Mouse (Mus musculus) T-cell, adult 2 months (primary cell): ENCODE data around the gene AC134908.4.

Experiments used
- DNase-seq: peaks from one replicate; pipeline ENCODE4 v3.0.0; 2022; ENCODE audit warnings: low spot score

Gene AC134908.4

GRCm38 (mm10) chr17:25795609-25796092 is at the start of gene AC134908.4:
Gene AC134908.4, minus strand, starts transcription at chr17:25795659.
- no peak for DNase-seq

DNA sequence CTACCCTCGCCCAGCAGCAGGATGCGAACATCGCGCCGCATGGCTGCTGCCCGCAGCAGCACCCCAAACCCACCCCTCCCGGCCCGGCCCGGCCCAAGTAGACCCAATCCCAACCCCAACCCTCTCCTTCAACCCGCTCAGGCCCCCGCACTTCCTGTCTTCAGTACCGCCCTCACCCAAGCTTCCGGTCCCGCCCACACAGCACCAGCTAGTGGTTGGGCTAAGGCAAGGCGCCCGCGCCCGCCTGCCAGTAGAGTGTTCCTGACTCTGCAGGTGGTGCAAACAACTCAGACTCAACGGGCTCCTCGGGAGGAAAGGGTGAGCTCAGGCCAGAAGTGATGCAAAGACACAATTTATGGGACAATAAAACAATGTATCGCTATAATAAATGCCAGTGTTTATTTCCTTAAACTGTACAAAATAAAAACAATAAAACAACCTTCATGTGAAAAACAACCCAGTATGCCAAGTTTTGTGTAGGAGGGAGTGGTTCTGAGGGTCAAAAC is 49.0 kb upstream of the AC134908.4 start, which contains the start of gene Rhot2:
Rhot2 (minus strand) TSS at position 456 of the 506 bp plus-strand sequence.
- peak; percentile 97 for DNase-seq

- no peak for DNase-seq
These were observed 48.4 kb upstream of the AC134908.4 start for GRCm38 (mm10) chr17:25843636-25844395.

GRCm38 (mm10) chr17:25843122-25843521 is 47.7 kb upstream of the AC134908.4 start:
- DNase-seq: no peak

- no peak for DNase-seq
These were observed 47.0 kb upstream of the AC134908.4 start for GRCm38 (mm10) chr17:25842509-25842908.

GRCm38 (mm10) chr17:25841117-25841880 is 45.8 kb upstream of the AC134908.4 start, which contains the start of gene Gm20683:
Gene Gm20683, minus strand, starts transcription at chr17:25841763.
- no peak for DNase-seq

DNA sequence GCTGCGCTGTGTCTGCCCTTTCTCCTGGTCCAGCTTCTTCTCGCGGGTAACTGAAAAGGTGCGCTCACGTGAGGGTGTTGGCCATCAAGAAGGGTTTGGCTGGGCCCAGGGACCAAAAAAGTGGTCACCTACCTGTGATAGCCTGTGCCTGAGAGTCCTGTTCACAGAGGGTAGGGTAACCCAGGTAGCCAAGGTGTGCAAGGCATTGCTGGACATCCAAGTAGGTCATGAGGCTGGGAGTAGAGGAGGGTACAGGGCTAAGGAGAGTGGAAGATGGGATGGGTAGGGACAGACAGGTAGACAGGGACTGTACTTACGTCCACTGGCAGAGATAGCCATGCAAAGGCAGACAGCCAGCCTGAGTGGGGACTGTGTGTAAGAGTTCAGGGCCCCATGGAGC is 45.1 kb upstream of the AC134908.4 start:
- DNase-seq: no peak

GRCm38 (mm10) chr17:25839455-25840235 is 44.2 kb upstream of the AC134908.4 start:
- no peak for DNase-seq

DNA sequence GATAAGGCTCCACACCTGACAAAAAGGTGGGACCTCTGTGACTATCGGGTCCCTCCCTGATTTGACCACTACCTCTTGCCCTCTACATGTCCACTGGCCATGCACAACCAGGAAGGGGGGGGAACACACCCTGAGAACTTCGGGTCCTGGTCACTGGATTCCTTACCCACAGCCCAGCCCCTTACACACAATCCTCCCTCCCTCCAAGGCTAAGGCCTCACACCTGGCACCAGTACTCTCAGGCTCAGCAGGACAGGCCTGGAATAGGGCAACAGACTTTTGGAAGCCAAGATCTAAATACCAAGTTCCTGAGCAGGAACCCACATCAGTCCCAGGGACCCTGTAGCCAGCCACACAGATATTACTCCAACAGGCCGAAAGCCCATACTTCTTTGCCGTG is 43.4 kb upstream of the AC134908.4 start:
- no peak for DNase-seq

- no peak for DNase-seq
These were observed 42.1 kb upstream of the AC134908.4 start for GRCm38 (mm10) chr17:25837533-25837932.

DNA sequence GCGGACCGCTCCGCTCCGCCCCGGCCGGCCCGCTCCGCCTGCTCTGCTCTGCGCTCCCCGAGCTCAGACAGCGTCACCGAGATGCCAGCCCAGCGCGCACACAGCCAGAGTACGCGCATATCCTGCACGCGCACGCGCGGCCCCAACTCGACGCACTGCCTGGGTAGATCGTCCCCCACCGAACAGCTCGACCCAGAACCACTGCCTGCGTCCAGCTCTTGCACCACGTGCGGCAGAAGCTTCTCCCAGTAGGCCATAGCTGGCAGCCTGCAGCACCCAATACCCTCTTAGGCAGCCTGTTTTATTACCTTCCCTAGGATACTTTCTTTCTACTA is 41.6 kb upstream of the AC134908.4 start, which contains the start of gene Rhbdl1:
Rhbdl1 (minus strand) TSS at position 220 of the 335 bp plus-strand sequence.
- DNase-seq: peak; percentile 58

- DNase-seq: no peak
These were observed 41.1 kb upstream of the AC134908.4 start for GRCm38 (mm10) chr17:25836397-25837075.

DNA sequence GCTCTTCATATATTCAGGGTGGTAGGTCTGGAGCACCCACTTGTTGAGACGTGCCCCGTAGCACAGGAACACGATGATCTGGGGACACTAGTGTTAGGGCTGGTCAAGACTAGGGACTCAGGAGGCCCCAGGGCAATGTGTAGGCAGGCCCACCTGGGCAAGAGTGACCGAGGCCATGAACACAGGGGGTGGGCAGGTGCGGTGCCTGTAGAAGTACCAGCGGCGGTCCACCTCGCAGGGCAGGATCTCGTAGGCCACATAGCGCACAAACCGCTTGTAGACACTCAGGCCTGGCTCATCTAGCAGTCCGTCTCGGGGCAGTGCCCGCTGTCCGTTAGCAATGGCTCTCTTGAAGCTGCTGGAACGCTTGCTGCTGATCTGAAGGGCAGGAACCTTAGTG is 40.4 kb upstream of the AC134908.4 start:
- DNase-seq: no peak

GRCm38 (mm10) chr17:25835301-25835700 is 39.8 kb upstream of the AC134908.4 start:
- DNase-seq: no peak

DNA sequence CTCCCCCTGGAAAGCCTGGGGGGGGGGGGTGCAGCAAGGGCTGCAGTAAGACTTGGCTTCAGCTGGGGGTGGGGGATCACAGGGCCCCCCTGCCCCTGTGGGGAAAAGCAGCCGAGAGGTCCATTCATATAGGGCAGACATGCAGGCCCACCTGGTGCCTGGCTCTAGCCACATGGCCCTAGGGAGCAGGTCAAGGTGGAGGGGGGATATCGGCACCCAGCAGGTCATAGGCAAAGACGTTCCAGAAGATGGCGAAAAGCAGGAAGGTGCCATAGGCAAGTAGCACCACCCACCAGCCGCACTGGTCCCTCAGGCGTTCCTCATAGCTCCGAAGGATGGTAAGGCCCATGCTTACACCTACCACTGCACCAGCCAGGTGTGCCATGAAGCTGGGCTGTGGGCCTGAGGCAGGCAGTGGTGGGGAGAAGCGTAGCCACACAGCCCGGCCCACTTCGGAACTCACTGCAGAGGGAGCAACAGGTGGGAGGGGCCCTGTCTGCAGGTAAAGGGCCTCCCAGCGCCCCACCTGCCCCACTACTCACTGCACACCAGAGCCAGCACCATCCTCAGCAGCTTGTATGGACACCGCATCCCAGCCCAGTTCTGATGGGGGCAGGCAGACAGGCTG is 39.2 kb upstream of the AC134908.4 start:
- DNase-seq: no peak

- DNase-seq: no peak
These were observed 38.6 kb upstream of the AC134908.4 start for GRCm38 (mm10) chr17:25833961-25834594.

DNA sequence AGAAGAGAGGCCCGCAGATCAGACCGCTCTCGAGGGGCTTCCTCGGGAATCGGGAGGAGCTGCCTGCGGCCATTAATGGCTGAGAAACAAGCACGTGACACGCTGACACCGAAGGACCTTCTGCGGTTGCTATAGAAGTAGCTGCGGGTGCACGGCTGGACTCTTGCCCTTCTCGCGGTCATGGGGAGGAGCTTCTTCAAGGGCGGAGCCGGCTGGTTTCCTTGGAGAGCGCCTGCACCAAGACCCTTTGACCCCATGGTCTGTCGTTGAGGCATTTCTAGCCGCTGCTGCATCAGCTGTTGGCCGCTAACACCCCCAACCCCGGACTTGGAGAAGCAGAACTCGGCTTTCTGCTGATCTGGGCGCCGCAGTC is 37.8 kb upstream of the AC134908.4 start, which contains the start of gene Stub1:
Stub1 (minus strand) TSS at position 114 of the 373 bp plus-strand sequence.
- DNase-seq: no peak

DNA sequence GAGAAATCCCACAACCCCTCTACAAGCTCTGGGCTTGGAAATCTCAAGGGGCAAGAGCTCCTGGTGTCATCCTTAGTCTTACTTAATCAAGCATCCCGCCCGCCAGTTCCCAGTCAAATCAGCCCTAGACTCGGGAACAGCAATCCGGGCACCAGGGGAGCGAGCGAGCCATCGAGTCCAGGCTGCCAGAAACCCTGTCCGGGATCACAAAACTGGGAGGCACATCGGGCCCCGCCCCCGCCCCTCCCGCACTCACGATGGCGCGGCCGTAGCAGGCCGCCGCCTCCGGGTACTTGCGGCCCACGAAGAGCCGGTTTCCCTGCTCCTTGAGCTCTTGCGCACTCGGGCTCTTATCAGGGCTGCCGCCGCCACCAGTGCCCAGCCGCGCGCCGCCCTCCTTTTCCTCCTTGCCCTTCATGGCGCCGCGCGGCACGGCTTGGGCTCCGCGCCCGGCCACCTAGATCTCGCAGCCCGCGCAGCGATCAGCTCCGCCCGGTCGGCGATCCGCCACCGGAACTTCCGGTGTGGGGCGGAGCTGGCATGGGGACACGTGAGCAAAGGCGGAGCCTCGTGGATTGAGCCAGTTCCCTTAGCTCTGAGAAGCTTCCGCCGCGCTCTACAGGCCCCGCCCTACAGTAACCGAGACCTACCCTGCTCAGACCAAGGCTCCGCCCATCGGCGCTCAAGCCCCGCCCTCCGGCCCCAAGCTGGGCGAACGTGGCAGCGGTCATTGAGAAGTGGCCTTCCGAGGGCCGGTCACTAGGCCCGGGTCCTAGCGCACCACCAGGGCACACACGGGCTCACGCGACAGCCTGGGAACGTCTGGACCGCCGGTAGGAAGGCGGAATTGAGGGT is 37.2 kb upstream of the AC134908.4 start:
- peak; percentile 97 for DNase-seq
